Mouse (Mus musculus): ENCODE data around the gene Gm49342. TPM values are rescaled to one million over a fixed set of nuclear protein-coding genes. Genes with fewer than 3 reads are reported as not detected.

Gene Gm49342
- polyA plus RNA-seq, 1 experiment from 2014 or later: not detected

GRCm38 (mm10) chr14:50981207-50981606 is 36.9 kb downstream of the Gm49342 start:
- Histone ChIP-seq H3K4me2 (ENCODE audit: low read depth, low read length) (no peak overlapping the region), H3K9me3 (ENCODE audit: control insufficient read depth, low read length) (no peaks in the 10 kb centered on the region), H3K27me3 (replicated peaks; ENCODE audit: control insufficient read depth, insufficient read depth, low read length) (no peaks in the 10 kb centered on the region), H3K4me3 (ENCODE audit: low read depth, low read length) (no peak overlapping the region), H3K27ac (replicated peaks; ENCODE audit: low read depth, low read length) (no peak overlapping the region), H3K36me3 (ENCODE audit: control insufficient read depth, insufficient read depth, low read length) (no peaks in the 10 kb centered on the region), H3K4me1 (ENCODE audit: control insufficient read depth, insufficient read depth, low read length) (no peaks in the 10 kb centered on the region), H3K9ac (ENCODE audit: low read depth, low read length) (no peak overlapping the region)
- 31% methylated on average over 2 of the region's 2 CpGs for WGBS
- ATAC-seq (ENCODE audit: low read depth): no peak
- DNase-seq (ENCODE audit: low spot score): no peak

GRCm38 (mm10) chr14:50981837-50982236 is 37.5 kb downstream of the Gm49342 start:
- no peaks in the 10 kb centered on the region for H3K4me1 ChIP-seq (ENCODE audit: control insufficient read depth, insufficient read depth, low read length)
- WGBS: 70% methylated on average over 5 of the region's 5 CpGs
- DNase-seq (ENCODE audit: low spot score): no peak
- H3K9me3 ChIP-seq (ENCODE audit: control insufficient read depth, low read length): no peaks in the 10 kb centered on the region
- no peak overlapping the region for H3K9ac ChIP-seq (ENCODE audit: low read depth, low read length)
- H3K4me3 ChIP-seq (ENCODE audit: low read depth, low read length): no peak overlapping the region
- no peaks in the 10 kb centered on the region for H3K36me3 ChIP-seq (ENCODE audit: control insufficient read depth, insufficient read depth, low read length)
- ATAC-seq (ENCODE audit: low read depth): no peak
- H3K27ac ChIP-seq (replicated peaks; ENCODE audit: low read depth, low read length): no peak overlapping the region
- no peak overlapping the region for H3K4me2 ChIP-seq (ENCODE audit: low read depth, low read length)
- H3K27me3 ChIP-seq (replicated peaks; ENCODE audit: control insufficient read depth, insufficient read depth, low read length): no peaks in the 10 kb centered on the region

GRCm38 (mm10) chr14:50987668-50988067 is 43.4 kb downstream of the Gm49342 start:
- Histone ChIP-seq H3K4me2 (ENCODE audit: low read depth, low read length) (no peak overlapping the region), H3K4me3 (ENCODE audit: low read depth, low read length) (no peak overlapping the region), H3K9me3 (ENCODE audit: control insufficient read depth, low read length) (no peaks in the 10 kb centered on the region), H3K27ac (replicated peaks; ENCODE audit: low read depth, low read length) (no peak overlapping the region), H3K4me1 (ENCODE audit: control insufficient read depth, insufficient read depth, low read length) (no peaks in the 10 kb centered on the region), H3K27me3 (replicated peaks; ENCODE audit: control insufficient read depth, insufficient read depth, low read length) (no peaks in the 10 kb centered on the region), H3K36me3 (ENCODE audit: control insufficient read depth, insufficient read depth, low read length) (no peaks in the 10 kb centered on the region), H3K9ac (ENCODE audit: low read depth, low read length) (no peak overlapping the region)
- WGBS: 85% methylated on average over 2 of the region's 2 CpGs
- DNase-seq (ENCODE audit: low spot score) (no peak), ATAC-seq (ENCODE audit: low read depth) (no peak)

DNA sequence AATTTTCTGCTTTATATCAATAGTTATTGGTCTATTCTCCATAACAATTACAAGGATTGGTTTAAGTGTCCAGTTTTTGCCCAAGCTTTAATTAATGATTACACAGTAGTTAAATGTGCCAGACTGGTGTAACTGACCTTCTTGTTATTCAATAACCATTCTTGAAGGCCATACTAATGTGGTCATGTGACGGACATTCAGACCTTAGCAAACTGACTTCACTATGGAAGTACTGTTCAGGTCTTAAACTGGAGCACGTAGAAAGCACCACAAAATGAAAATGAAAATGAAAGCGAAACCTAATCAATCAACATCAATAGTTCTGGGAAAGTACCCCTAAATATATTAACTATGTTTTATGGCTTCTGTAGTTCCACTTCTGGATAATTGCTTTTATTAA is 46.7 kb downstream of the Gm49342 start:
- Histone ChIP-seq H3K4me3 (ENCODE audit: low read depth, low read length) (no peak overlapping the region), H3K4me1 (ENCODE audit: control insufficient read depth, insufficient read depth, low read length) (no peaks in the 10 kb centered on the region), H3K9ac (ENCODE audit: low read depth, low read length) (no peak overlapping the region), H3K27ac (replicated peaks; ENCODE audit: low read depth, low read length) (no peak overlapping the region), H3K9me3 (ENCODE audit: control insufficient read depth, low read length) (no peaks in the 10 kb centered on the region), H3K4me2 (ENCODE audit: low read depth, low read length) (no peak overlapping the region), H3K36me3 (ENCODE audit: control insufficient read depth, insufficient read depth, low read length) (no peaks in the 10 kb centered on the region), H3K27me3 (replicated peaks; ENCODE audit: control insufficient read depth, insufficient read depth, low read length) (no peaks in the 10 kb centered on the region)
- WGBS: 88% methylated on average over 3 of the region's 3 CpGs
- no peak for DNase-seq (ENCODE audit: low spot score)
- ATAC-seq (ENCODE audit: low read depth): no peak

GRCm38 (mm10) chr14:50997088-50997487 is 52.8 kb downstream of the Gm49342 start:
- no peak overlapping the region for H3K27ac ChIP-seq (replicated peaks; ENCODE audit: low read depth, low read length)
- H3K9me3 ChIP-seq (ENCODE audit: control insufficient read depth, low read length): no peaks in the 10 kb centered on the region
- no peak overlapping the region for H3K9ac ChIP-seq (ENCODE audit: low read depth, low read length)
- ATAC-seq (ENCODE audit: low read depth) (no peak), DNase-seq (ENCODE audit: low spot score) (no peak)
- no peak overlapping the region for H3K4me3 ChIP-seq (ENCODE audit: low read depth, low read length)
- H3K27me3 ChIP-seq (replicated peaks; ENCODE audit: control insufficient read depth, insufficient read depth, low read length): no peaks in the 10 kb centered on the region
- no peak overlapping the region for H3K4me2 ChIP-seq (ENCODE audit: low read depth, low read length)
- no peaks in the 10 kb centered on the region for H3K36me3 ChIP-seq (ENCODE audit: control insufficient read depth, insufficient read depth, low read length)
- WGBS: 71% methylated on average over 3 of the region's 3 CpGs
- no peaks in the 10 kb centered on the region for H3K4me1 ChIP-seq (ENCODE audit: control insufficient read depth, insufficient read depth, low read length)

GRCm38 (mm10) chr14:50997999-50998666 is 53.8 kb downstream of the Gm49342 start:
- ATAC-seq (ENCODE audit: low read depth) (no peak), DNase-seq (ENCODE audit: low spot score) (peak; percentile 14)
- 68% methylated on average over 2 of the region's 2 CpGs for WGBS
- H3K9ac ChIP-seq (ENCODE audit: low read depth, low read length): no peak overlapping the region
- no peak overlapping the region for H3K4me3 ChIP-seq (ENCODE audit: low read depth, low read length)
- H3K36me3 ChIP-seq (ENCODE audit: control insufficient read depth, insufficient read depth, low read length): no peaks in the 10 kb centered on the region
- H3K4me1 ChIP-seq (ENCODE audit: control insufficient read depth, insufficient read depth, low read length): no peaks in the 10 kb centered on the region
- no peak overlapping the region for H3K4me2 ChIP-seq (ENCODE audit: low read depth, low read length)
- H3K9me3 ChIP-seq (ENCODE audit: control insufficient read depth, low read length): no peaks in the 10 kb centered on the region
- no peaks in the 10 kb centered on the region for H3K27me3 ChIP-seq (replicated peaks; ENCODE audit: control insufficient read depth, insufficient read depth, low read length)
- no peak overlapping the region for H3K27ac ChIP-seq (replicated peaks; ENCODE audit: low read depth, low read length)

- Histone ChIP-seq H3K9me3 (ENCODE audit: control insufficient read depth, low read length) (no peaks in the 10 kb centered on the region), H3K4me3 (ENCODE audit: low read depth, low read length) (no peak within 1 kb of the TSS), H3K9ac (ENCODE audit: low read depth, low read length) (peak within 1 kb of the TSS; percentile 23), H3K4me2 (ENCODE audit: low read depth, low read length) (0 out of 2 replicates have a peak within 1 kb of the TSS, but pooled peaks have one; percentile 15), H3K4me1 (ENCODE audit: control insufficient read depth, insufficient read depth, low read length) (peaks cover 8% of the 10 kb centered on the region; the same call in 1 of the 2 replicates), H3K36me3 (ENCODE audit: control insufficient read depth, insufficient read depth, low read length) (no peaks in the 10 kb centered on the region), H3K27me3 (replicated peaks; ENCODE audit: control insufficient read depth, insufficient read depth, low read length) (no peaks in the 10 kb centered on the region), H3K27ac (replicated peaks; ENCODE audit: low read depth, low read length) (peak within 1 kb of the TSS; percentile 94)
- DNase-seq (ENCODE audit: low spot score) (peak; percentile 78), ATAC-seq (ENCODE audit: low read depth) (no peak; the same call in 1 of the 2 replicates)
- WGBS: 46% methylated on average over 8 of the region's 8 CpGs
Measured at GRCm38 (mm10) chr14:51007152-51007801, 63.0 kb downstream of the Gm49342 start, which contains the start of gene Rnase10. TSS of gene Rnase10 (plus strand) at chr14:51007751.

GRCm38 (mm10) chr14:51007914-51008713 is 63.8 kb downstream of the Gm49342 start:
- Histone ChIP-seq H3K36me3 (ENCODE audit: control insufficient read depth, insufficient read depth, low read length) (no peaks in the 10 kb centered on the region), H3K4me3 (ENCODE audit: low read depth, low read length) (no peak overlapping the region), H3K4me1 (ENCODE audit: control insufficient read depth, insufficient read depth, low read length) (peaks cover 8% of the 10 kb centered on the region; the same call in 1 of the 2 replicates), H3K27me3 (replicated peaks; ENCODE audit: control insufficient read depth, insufficient read depth, low read length) (no peaks in the 10 kb centered on the region), H3K27ac (replicated peaks; ENCODE audit: low read depth, low read length) (peak overlapping the region; percentile 94), H3K9ac (ENCODE audit: low read depth, low read length) (peak overlapping the region; percentile 23), H3K9me3 (ENCODE audit: control insufficient read depth, low read length) (no peaks in the 10 kb centered on the region), H3K4me2 (ENCODE audit: low read depth, low read length) (0 out of 2 replicates have a peak overlapping the region, but pooled peaks have one; percentile 15)
- ATAC-seq (ENCODE audit: low read depth) (peak; percentile 82; the same call in 1 of the 2 replicates), DNase-seq (ENCODE audit: low spot score) (peak; percentile 86)
- 50% methylated on average over 13 of the region's 13 CpGs for WGBS

Measured in embryonic facial prominence, embryonic 14.5 days (tissue).